Mouse (Mus musculus): Measurements from ENCODE around the gene Gramd1c.

- TF ChIP-seq CTCF (IDR thresholded peaks at IDR 0.05; ENCODE audit: low read depth) = no peak
- no peak for TF ChIP-seq EP300 (IDR thresholded peaks at IDR 0.05; ENCODE audit: low read depth)
Observed at GRCm38 (mm10) chr16:43999541-43999940, 63.6 kb downstream of the Gramd1c start.

All from liver, embryonic 14.5 days (tissue).